Comparison of ENCODE assay signal across 8 mouse cellular contexts in genomic region chr9:77917074-77917621, GRCm38 (mm10). TPM values are rescaled to one million over a fixed set of nuclear protein-coding genes. Genes with fewer than 3 reads are reported as not detected.
DNase-seq lines count a peak whose midpoint lies in the region; ATAC-seq and TF ChIP-seq lines count a peak whose summit lies in the region.

Elovl5 (plus strand) TSS chr9:77917364.

- ATAC-seq in embryonic facial prominence, embryonic 13.5 days (ENCODE audit: insufficient number of reproducible peaks, insufficient read depth, low FRiP score, low TSS enrichment, low read depth), result peak; percentile 92
- ATAC-seq in limb, embryonic 12.5 days (ENCODE audit: insufficient number of reproducible peaks, insufficient read depth, low FRiP score, low TSS enrichment, low read depth), result peak; percentile 94
- peak; percentile 97 for ATAC-seq in midbrain, embryonic 15.5 days (replicated peaks)

- H3K4me1 ChIP-seq in embryonic facial prominence, embryonic 13.5 days, result peaks cover 38% of the 10 kb centered on the region
- H3K4me1 ChIP-seq in kidney, adult 2 months (ENCODE audit: control insufficient read depth, insufficient read depth, low read length), result peaks cover 5% of the 10 kb centered on the region; the same call in 1 of the 2 replicates
- H3K4me1 ChIP-seq in limb, embryonic 12.5 days (replicated peaks), result peaks cover 32% of the 10 kb centered on the region
- H3K4me1 ChIP-seq in midbrain, embryonic 15.5 days, result peaks cover 26% of the 10 kb centered on the region
- peaks cover 9% of the 10 kb centered on the region; the same call in 1 of the 2 replicates for H3K4me1 ChIP-seq in spleen, adult 2 months (ENCODE audit: control insufficient read depth, insufficient read depth, insufficient read length)

- H3K4me2 ChIP-seq in embryonic facial prominence, embryonic 13.5 days, result peak within 1 kb of the TSS; percentile 85
- peak within 1 kb of the TSS; percentile 84 for H3K4me2 ChIP-seq in limb, embryonic 12.5 days
- H3K4me2 ChIP-seq in midbrain, embryonic 15.5 days, result peak within 1 kb of the TSS; percentile 90

- H3K36me3 ChIP-seq in embryonic facial prominence, embryonic 13.5 days, result no peaks in the 10 kb centered on the region
- H3K36me3 ChIP-seq in kidney, adult 2 months (ENCODE audit: control insufficient read depth, insufficient read depth, low read length), result no peaks in the 10 kb centered on the region
- H3K36me3 ChIP-seq in limb, embryonic 12.5 days, result no peaks in the 10 kb centered on the region
- no peaks in the 10 kb centered on the region for H3K36me3 ChIP-seq in midbrain, embryonic 15.5 days (replicated peaks)
- H3K36me3 ChIP-seq in spleen, adult 2 months (ENCODE audit: control insufficient read depth, insufficient read depth, low read length), result no peaks in the 10 kb centered on the region

- H3K27me3 ChIP-seq in embryonic facial prominence, embryonic 13.5 days, result no peaks in the 10 kb centered on the region
- H3K27me3 ChIP-seq in kidney, adult 2 months (replicated peaks; ENCODE audit: control insufficient read depth, insufficient read depth, low read length), result no peaks in the 10 kb centered on the region
- no peaks in the 10 kb centered on the region; the same call in none of the 2 replicates for H3K27me3 ChIP-seq in limb, embryonic 12.5 days
- H3K27me3 ChIP-seq in midbrain, embryonic 15.5 days (replicated peaks), result no peaks in the 10 kb centered on the region
- H3K27me3 ChIP-seq in spleen, adult 2 months (ENCODE audit: control insufficient read depth, insufficient read depth, low read length), result no peaks in the 10 kb centered on the region

- no peaks in the 10 kb centered on the region for H3K9me3 ChIP-seq in embryonic facial prominence, embryonic 13.5 days
- no peaks in the 10 kb centered on the region for H3K9me3 ChIP-seq in limb, embryonic 12.5 days
- H3K9me3 ChIP-seq in midbrain, embryonic 15.5 days, result no peaks in the 10 kb centered on the region

- no peak for TF ChIP-seq CTCF in kidney, adult 2 months (conservative IDR thresholded peaks at IDR 0.05; ENCODE audit: insufficient read depth, insufficient read length, low read depth, low read length)
- no peak for TF ChIP-seq CTCF in spleen, adult 2 months (IDR thresholded peaks at IDR 0.05; ENCODE audit: extremely low read depth, insufficient read depth, insufficient read length, insufficient replicate concordance)

- under 1% methylated on average over 42 of the region's 42 CpGs for WGBS in embryonic facial prominence, embryonic 13.5 days
- WGBS in kidney, adult 2 months, result under 1% methylated on average over 42 of the region's 42 CpGs
- under 1% methylated on average over 42 of the region's 42 CpGs for WGBS in limb, embryonic 12.5 days
- under 1% methylated on average over 42 of the region's 42 CpGs for WGBS in midbrain, embryonic 15.5 days
- WGBS in spleen, adult 2 months, result under 1% methylated on average over 42 of the region's 42 CpGs

- H3K27ac ChIP-seq in embryonic facial prominence, embryonic 13.5 days, result peak within 1 kb of the TSS; percentile 85
- peak within 1 kb of the TSS; percentile 61 for H3K27ac ChIP-seq in kidney, adult 2 months (ENCODE audit: insufficient read depth, low read depth, low read length)
- peak within 1 kb of the TSS; percentile 87 for H3K27ac ChIP-seq in limb, embryonic 12.5 days
- H3K27ac ChIP-seq in midbrain, embryonic 15.5 days, result peak within 1 kb of the TSS; percentile 96
- H3K27ac ChIP-seq in spleen, adult 2 months (ENCODE audit: insufficient read depth, low read length), result peak within 1 kb of the TSS; percentile 77

- peak; percentile 26 for TF ChIP-seq POLR2A in kidney, adult 2 months (IDR thresholded peaks at IDR 0.05; ENCODE audit: low read depth, low read length)
- TF ChIP-seq POLR2A in spleen, adult 2 months (IDR thresholded peaks at IDR 0.05; ENCODE audit: low read depth, low read length), result peak; percentile 86

- peak; percentile 97 for DNase-seq in 3134 (ENCODE audit: extremely low read depth, insufficient read length, low spot score)
- peak; percentile 98 to 99 for DNase-seq in adrenal gland, postnatal 36 days
- DNase-seq in heart, adult 18-20 months, result peak; percentile 97 to 98
- DNase-seq in kidney, adult 2 months, result peak; percentile 99
- peak; percentile 96 to 97 for DNase-seq in spleen, adult 2 months (ENCODE audit: low read depth in 1 of 2, low spot score in 2 of 2)

- H3K9ac ChIP-seq in embryonic facial prominence, embryonic 13.5 days, result peak within 1 kb of the TSS; percentile 87
- peak within 1 kb of the TSS; percentile 90 for H3K9ac ChIP-seq in limb, embryonic 12.5 days (replicated peaks)
- peak within 1 kb of the TSS; percentile 74 for H3K9ac ChIP-seq in midbrain, embryonic 15.5 days

- H3K4me3 ChIP-seq in embryonic facial prominence, embryonic 13.5 days, result peak within 1 kb of the TSS; percentile 92
- H3K4me3 ChIP-seq in kidney, adult 2 months (ENCODE audit: insufficient read depth, low read depth, low read length), result peak within 1 kb of the TSS; percentile 92
- peak within 1 kb of the TSS; percentile 95 for H3K4me3 ChIP-seq in limb, embryonic 12.5 days (replicated peaks)
- peak within 1 kb of the TSS; percentile 76 for H3K4me3 ChIP-seq in midbrain, embryonic 15.5 days
- peak within 1 kb of the TSS; percentile 80 for H3K4me3 ChIP-seq in spleen, adult 2 months (ENCODE audit: extremely low read depth, insufficient read depth, insufficient read length)

RNA-seq across cellular contexts. Expression of gene Elovl5, which starts in this region (rescaled TPM):
- total RNA-seq in adrenal gland, postnatal 36 days (2021), result 100 to 1,000 TPM; 613 to 759 TPM
- 65.4 and 78.8 TPM in 2 replicates for polyA plus RNA-seq in embryonic facial prominence, embryonic 13.5 days (2015; fragmentation: Nextera tagmentation; extraction: Ambion mirVana)
- 10 to 100 TPM; 37.3 to 39.0 TPM for total RNA-seq in heart, adult 18-20 months (2021)
- 67.2 and 70.0 TPM in 2 replicates for polyA plus RNA-seq in kidney, adult 2 months (2012; rRNA removed)
- polyA plus RNA-seq in limb, embryonic 12.5 days (2016; fragmentation: Nextera tagmentation; extraction: Ambion mirVana), result 71.9 and 75.5 TPM in 2 replicates
- polyA plus RNA-seq in midbrain, embryonic 15.5 days (2015; fragmentation: Nextera tagmentation; extraction: Ambion mirVana), result 58.7 and 62.0 TPM in 2 replicates
- 29.8 and 32.4 TPM in 2 replicates for polyA plus RNA-seq in spleen, adult 2 months (2012; rRNA removed)

Comparison
In these comparisons a context has a peak if more than half of its experiments do, and no peak if none do; other contexts are left out.
1. Peak in every context shown above with its lines: DNase-seq, ATAC-seq, H3K4me3 ChIP-seq and H3K27ac ChIP-seq.
2. RNA of gene Elovl5 (total RNA-seq): 613 to 759 TPM in adrenal gland, postnatal 36 days; 37.3 to 39.0 TPM in heart, adult 18-20 months; every median in the first group is over 10 times any median in the second.